Mouse (Mus musculus) heart, postnatal 4 days (tissue): ENCODE measurements around the gene Smr2. TPM values are rescaled to one million over a fixed set of nuclear protein-coding genes. Genes with fewer than 3 reads are reported as not detected.
"Not testable (repeated sequence)": the region's sequence is repeated elsewhere in the genome, so short reads cannot be mapped to it uniquely, and the experiment has no call there.

Experiments used
- DNase-seq: peaks from one replicate; pipeline ENCODE4 v3.0.0; 2021
- total RNA-seq, 2 experiments: library from RNA; stranded (reverse); gene quantifications; 2 replicates each; pipeline ENCODE4 v1.2.3; 2021

Smr2 gene
- not detected for total RNA-seq

DNA sequence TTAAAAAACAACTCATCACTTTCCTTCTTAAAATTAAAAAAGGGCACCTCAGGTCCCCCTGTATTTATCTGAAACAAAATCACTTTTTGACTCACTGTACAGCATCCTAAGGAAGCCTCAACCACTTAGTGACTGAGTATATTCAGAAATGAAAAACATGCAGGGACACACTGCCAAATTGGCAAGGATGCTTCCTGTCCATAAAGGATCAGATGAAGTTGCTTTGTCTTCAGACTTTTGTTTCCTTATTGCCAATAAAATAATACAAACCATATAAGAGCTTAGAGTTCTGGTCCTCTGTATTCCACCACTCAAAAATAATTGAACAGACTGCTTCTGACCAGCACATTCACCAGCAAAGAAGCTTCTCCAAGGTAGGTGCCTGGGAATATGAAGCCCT is at the start of gene Smr2:
Gene Smr2 (plus strand): TSS at position 301 of the 400 bp plus-strand sequence.
- DNase-seq: not testable (repeated sequence)

DNA sequence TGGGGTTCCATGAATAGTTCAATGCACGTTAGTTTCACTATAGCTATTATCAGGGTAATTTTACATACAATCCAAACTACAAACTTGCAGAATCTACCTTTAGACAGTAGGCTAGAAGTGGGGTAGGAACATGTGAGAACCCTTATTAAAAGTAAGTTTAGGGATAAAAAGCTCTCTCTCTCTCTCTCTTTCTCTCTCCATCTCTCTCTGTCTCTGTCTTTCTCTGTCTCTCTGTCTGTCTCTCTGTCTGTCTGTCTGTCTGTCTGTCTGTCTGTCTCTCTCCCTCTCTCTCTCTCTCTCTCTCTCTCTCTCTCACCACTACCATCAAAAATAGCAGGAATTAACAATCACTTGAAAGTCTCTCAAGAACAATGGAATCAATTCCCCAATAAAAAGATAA is 25.1 kb downstream of the Smr2 start, which contains the start of gene Gm11116:
Gene Gm11116 (minus strand): TSS at position 101 of the 400 bp plus-strand sequence.
- DNase-seq: no peak

DNA sequence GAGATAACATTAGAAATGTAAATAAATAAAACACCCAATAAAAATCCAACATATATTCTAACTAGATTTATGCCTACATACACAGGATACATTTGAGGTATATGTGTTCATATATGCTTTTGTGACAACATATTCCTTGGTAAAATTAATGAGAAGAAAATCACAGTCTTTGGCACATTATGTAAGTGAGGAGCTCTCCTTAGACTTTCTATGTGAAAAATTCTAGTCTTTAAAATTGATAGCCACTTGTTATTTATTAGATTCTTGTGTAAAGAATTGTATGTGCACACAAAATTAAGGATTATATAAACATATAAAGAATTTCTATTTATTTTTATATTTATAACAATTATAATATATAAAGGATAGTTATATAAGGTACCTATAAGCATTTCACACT is 67.6 kb downstream of the Smr2 start, which contains the start of gene Gm11115:
Gene Gm11115 (minus strand): TSS at position 101 of the 400 bp plus-strand sequence.
- no peak for DNase-seq

Other genes with a start within 250 kb of the Smr2 start
- gene Odam, start 201.5 kb upstream of the Smr2 start, total RNA-seq: not detected
- gene Csn3, start 161.0 kb upstream of the Smr2 start, total RNA-seq: not detected
- not detected for gene 2310003L06Rik, start 117.1 kb upstream of the Smr2 start, total RNA-seq
- not detected for gene Gm28434, start 117.0 kb upstream of the Smr2 start, total RNA-seq
- gene Cabs1, start 107.1 kb upstream of the Smr2 start, total RNA-seq: not detected
- not detected for gene Smr3a, start 84.0 kb upstream of the Smr2 start, total RNA-seq
- gene Gm11116, start 25.0 kb downstream of the Smr2 start, total RNA-seq: not detected
- gene Gm11115, start 67.5 kb downstream of the Smr2 start, total RNA-seq: not detected
- gene Gm7714, start 182.4 kb downstream of the Smr2 start, total RNA-seq: not detected
- not detected for gene Prol1, start 230.8 kb downstream of the Smr2 start, total RNA-seq